Mouse (Mus musculus) lung, embryonic 15.5 days (tissue): ENCODE measurements at regions not wholly inside any gene's neighbourhood (a gene's known extent, or its start where the extent isn't known, plus 50 kb on each side); places are given as distances from the start of the nearest gene placed in this dataset.

Experiments
- ATAC-seq: fragments of 200-750 bp; cut with Nextera tagmentation; 2 replicates; pipeline ENCODE4 v1.8.0; 2017; ENCODE audit warnings: moderate number of reproducible peaks, borderline replicate concordance; ENCODE audit not compliant: low FRiP score, low TSS enrichment; ENCODE audit errors: extremely low read depth
- H3K27ac ChIP-seq: fragments of 300-500 bp; sonication (generic); 2 replicates; pipeline ENCODE4 v1.5.1; 2015; ENCODE audit warnings: moderate library complexity, mild to moderate bottlenecking, inconsistent platforms
- H3K27me3 ChIP-seq: fragments of 300-500 bp; sonication (generic); 2 replicates; pipeline ENCODE4 v1.6.1; 2015; ENCODE audit warnings: inconsistent platforms
- H3K36me3 ChIP-seq: fragments of 300-500 bp; sonication (generic); 2 replicates; pipeline ENCODE4 v1.6.1; 2015; ENCODE audit warnings: inconsistent platforms
- H3K4me1 ChIP-seq: fragments of 300-500 bp; sonication (generic); 2 replicates; pipeline ENCODE4 v1.6.1; 2015; ENCODE audit warnings: inconsistent platforms
- H3K4me2 ChIP-seq: fragments of 300-500 bp; sonication (generic); 2 replicates; pipeline ENCODE4 v1.6.1; 2015; ENCODE audit warnings: inconsistent platforms, mild to moderate bottlenecking, moderate library complexity
- H3K4me3 ChIP-seq: fragments of 300-500 bp; sonication (generic); 2 replicates; pipeline ENCODE4 v1.5.1; 2015; ENCODE audit warnings: mild to moderate bottlenecking, inconsistent platforms
- H3K9ac ChIP-seq: fragments of 300-500 bp; sonication (generic); 2 replicates; pipeline ENCODE4 v1.6.1; 2015; ENCODE audit warnings: inconsistent platforms
- H3K9me3 ChIP-seq: fragments of 300-500 bp; sonication (generic); 2 replicates; pipeline ENCODE4 v1.6.1; 2016; ENCODE audit warnings: inconsistent platforms
- WGBS: fragments of 180-500 bp; shearing (Covaris S2); methylation state at CpG from one replicate; pipeline ENCODE4 v1.1.7; 2015; 5-methylcytosine and 5-hydroxymethylcytosine counted together

GRCm38 (mm10) chr8:10835054-10835453, 173.2 kb downstream of the Irs2 start:
- H3K4me1 ChIP-seq: no peaks in the 10 kb centered on the region
- H3K9me3 ChIP-seq: no peaks in the 10 kb centered on the region
- WGBS: 77% methylated on average over 6 of the region's 6 CpGs
- no peak overlapping the region for H3K27ac ChIP-seq
- H3K36me3 ChIP-seq: no peaks in the 10 kb centered on the region
- H3K27me3 ChIP-seq: no peaks in the 10 kb centered on the region
- H3K9ac ChIP-seq: no peak overlapping the region
- H3K4me3 ChIP-seq: no peak overlapping the region
- ATAC-seq: no peak
- H3K4me2 ChIP-seq: no peak overlapping the region

DNA sequence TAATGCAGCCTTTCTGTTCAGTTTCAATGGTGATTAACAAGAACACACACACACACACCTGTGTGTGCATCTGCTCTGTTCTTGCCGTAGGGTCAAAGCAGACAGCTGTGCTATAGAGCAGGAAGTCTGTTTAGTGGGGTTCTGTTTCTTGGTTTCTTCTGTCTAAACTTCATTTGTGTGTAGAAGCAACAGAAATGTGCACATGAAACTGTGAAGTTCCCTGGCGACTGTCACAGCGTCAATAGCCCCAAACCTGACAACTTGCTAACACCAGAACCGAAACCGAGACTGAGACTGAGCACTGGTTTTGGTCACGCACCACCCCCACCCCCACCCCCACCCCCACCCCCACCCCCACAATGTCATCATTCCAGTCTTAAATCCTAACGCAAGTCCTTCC, 176.4 kb downstream of the Irs2 start:
- Histone ChIP-seq H3K9ac (no peak overlapping the region), H3K27ac (no peak overlapping the region), H3K9me3 (no peaks in the 10 kb centered on the region), H3K4me1 (no peaks in the 10 kb centered on the region), H3K27me3 (peaks cover 8% of the 10 kb centered on the region; the same call in 1 of the 2 replicates), H3K4me3 (no peak overlapping the region), H3K36me3 (no peaks in the 10 kb centered on the region), H3K4me2 (no peak overlapping the region)
- 75% methylated on average over 7 of the region's 7 CpGs for WGBS
- no peak for ATAC-seq

GRCm38 (mm10) chr8:10831277-10831676, 177.0 kb downstream of the Irs2 start:
- 78% methylated on average over 6 of the region's 6 CpGs for WGBS
- Histone ChIP-seq H3K9ac (no peak overlapping the region), H3K9me3 (no peaks in the 10 kb centered on the region), H3K36me3 (no peaks in the 10 kb centered on the region), H3K4me3 (no peak overlapping the region), H3K4me2 (no peak overlapping the region), H3K4me1 (no peaks in the 10 kb centered on the region), H3K27ac (no peak overlapping the region), H3K27me3 (peaks cover 8% of the 10 kb centered on the region; the same call in 1 of the 2 replicates)
- no peak for ATAC-seq

- Histone ChIP-seq H3K9ac (no peak overlapping the region), H3K27me3 (peaks cover 8% of the 10 kb centered on the region; the same call in 1 of the 2 replicates), H3K4me2 (no peak overlapping the region), H3K27ac (no peak overlapping the region), H3K36me3 (no peaks in the 10 kb centered on the region), H3K9me3 (no peaks in the 10 kb centered on the region), H3K4me1 (no peaks in the 10 kb centered on the region), H3K4me3 (no peak overlapping the region)
- 88% methylated on average over 10 of the region's 10 CpGs for whole genome bisulfite sequencing
- no peak for ATAC-seq
Observed at GRCm38 (mm10) chr8:10830835-10831234, 177.4 kb downstream of the Irs2 start.

DNA sequence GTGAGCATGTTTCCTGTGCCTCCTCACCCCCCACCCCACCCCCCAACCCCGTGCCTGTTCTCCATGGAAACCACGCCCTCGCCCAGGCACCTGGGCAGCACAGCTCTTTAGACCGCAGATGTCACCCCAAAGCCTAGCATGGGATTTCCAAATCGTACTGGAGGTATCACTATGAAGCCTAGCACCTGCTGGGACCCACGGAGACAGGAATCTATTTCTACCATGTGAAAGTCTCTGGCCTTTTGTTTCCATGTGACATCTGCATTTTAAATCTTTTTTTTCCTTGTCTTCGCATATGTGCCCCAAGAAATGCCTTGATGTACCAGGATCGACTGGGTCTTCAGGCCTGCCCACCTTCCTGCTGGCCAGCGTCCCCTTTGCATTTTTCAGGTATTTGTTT, 179.7 kb downstream of the Irs2 start:
- WGBS: 33% methylated on average over 9 of the region's 9 CpGs
- H3K4me2 ChIP-seq: no peak overlapping the region
- no peaks in the 10 kb centered on the region for H3K36me3 ChIP-seq
- H3K27ac ChIP-seq: no peak overlapping the region
- H3K4me1 ChIP-seq: no peaks in the 10 kb centered on the region
- peaks cover 8% of the 10 kb centered on the region; the same call in 1 of the 2 replicates for H3K27me3 ChIP-seq
- no peak overlapping the region for H3K9ac ChIP-seq
- ATAC-seq: no peak
- H3K4me3 ChIP-seq: no peak overlapping the region
- H3K9me3 ChIP-seq: no peaks in the 10 kb centered on the region

GRCm38 (mm10) chr8:10827560-10827959, 180.7 kb downstream of the Irs2 start:
- WGBS: 79% methylated on average over 6 of the region's 6 CpGs
- H3K4me1 ChIP-seq: no peaks in the 10 kb centered on the region
- no peak for ATAC-seq
- H3K27me3 ChIP-seq: peaks cover 8% of the 10 kb centered on the region; the same call in 1 of the 2 replicates
- H3K4me3 ChIP-seq: no peak overlapping the region
- no peak overlapping the region for H3K27ac ChIP-seq
- H3K9ac ChIP-seq: no peak overlapping the region
- H3K36me3 ChIP-seq: no peaks in the 10 kb centered on the region
- H3K4me2 ChIP-seq: no peak overlapping the region
- H3K9me3 ChIP-seq: no peaks in the 10 kb centered on the region

- no peaks in the 10 kb centered on the region for H3K9me3 ChIP-seq
- no peak overlapping the region for H3K4me2 ChIP-seq
- 41% methylated on average over 4 of the region's 4 CpGs for WGBS
- H3K27me3 ChIP-seq: peaks cover 8% of the 10 kb centered on the region; the same call in 1 of the 2 replicates
- no peak overlapping the region for H3K9ac ChIP-seq
- ATAC-seq: no peak
- H3K4me1 ChIP-seq: no peaks in the 10 kb centered on the region
- no peak overlapping the region for H3K27ac ChIP-seq
- no peak overlapping the region for H3K4me3 ChIP-seq
- H3K36me3 ChIP-seq: no peaks in the 10 kb centered on the region
Observed at GRCm38 (mm10) chr8:10825981-10826380, 182.3 kb downstream of the Irs2 start.

DNA sequence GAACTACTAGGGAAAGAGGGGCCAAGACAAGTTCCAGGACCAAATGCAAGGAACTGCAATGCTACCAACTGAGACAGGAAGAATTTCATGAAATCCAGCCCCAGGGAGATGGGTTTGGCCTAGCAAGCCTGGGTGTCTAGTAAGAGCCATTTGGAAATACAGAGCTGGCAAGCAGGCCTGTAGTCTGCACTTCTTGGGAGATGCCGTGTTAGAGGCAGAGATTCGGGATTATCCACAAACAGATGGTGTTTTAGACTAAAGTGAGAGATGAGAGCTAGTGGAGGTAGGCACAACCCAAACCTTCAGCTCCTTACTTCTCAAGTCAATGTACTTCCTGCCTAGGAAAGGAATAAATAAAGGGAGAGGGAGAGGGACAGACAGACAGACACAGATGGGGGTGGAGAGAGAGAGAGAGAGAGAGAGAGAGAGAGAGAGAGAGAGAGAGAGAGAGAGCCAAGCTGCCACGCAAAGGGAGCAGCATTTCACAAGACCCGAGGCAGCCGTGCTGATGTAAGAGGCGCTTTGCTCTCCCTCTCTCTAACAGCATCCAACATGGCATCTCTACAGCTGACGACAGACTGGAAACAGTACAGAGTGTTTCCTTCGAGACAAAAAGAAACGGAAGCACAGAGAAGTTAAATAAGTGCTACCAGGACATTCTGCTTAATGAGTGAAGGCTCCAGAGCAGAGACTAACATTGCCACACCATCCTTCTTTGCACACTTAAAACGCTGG, 182.9 kb downstream of the Irs2 start:
- 53% methylated on average over 10 of the region's 10 CpGs for WGBS
- H3K27me3 ChIP-seq: peaks cover 8% of the 10 kb centered on the region; the same call in 1 of the 2 replicates
- H3K4me3 ChIP-seq: no peak overlapping the region
- no peaks in the 10 kb centered on the region for H3K9me3 ChIP-seq
- H3K4me2 ChIP-seq: no peak overlapping the region
- H3K4me1 ChIP-seq: no peaks in the 10 kb centered on the region
- ATAC-seq: no peak
- H3K27ac ChIP-seq: no peak overlapping the region
- H3K36me3 ChIP-seq: no peaks in the 10 kb centered on the region
- H3K9ac ChIP-seq: no peak overlapping the region

DNA sequence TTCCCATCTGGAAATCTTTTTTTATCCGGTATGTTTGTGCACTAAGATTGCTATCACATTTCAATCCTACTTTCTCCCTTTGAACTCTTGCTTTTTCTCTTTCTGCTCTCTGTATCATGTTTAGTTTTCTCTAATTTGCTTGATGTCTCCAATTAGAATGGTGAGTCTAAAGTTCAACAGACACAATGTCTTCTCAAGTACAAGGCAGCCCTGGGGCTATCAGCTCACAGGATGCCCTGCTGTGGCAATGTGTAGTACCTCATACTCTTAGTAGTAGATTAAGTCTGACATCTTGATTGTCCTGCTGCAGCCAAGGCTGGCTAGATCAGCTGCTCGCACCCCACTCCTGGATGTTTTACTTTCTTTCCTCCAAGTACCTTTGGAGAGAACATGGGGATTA, 186.4 kb downstream of the Irs2 start:
- no peak overlapping the region for H3K27ac ChIP-seq
- no peaks in the 10 kb centered on the region for H3K27me3 ChIP-seq
- no peaks in the 10 kb centered on the region for H3K4me1 ChIP-seq
- no peak overlapping the region for H3K4me2 ChIP-seq
- ATAC-seq: no peak
- H3K36me3 ChIP-seq: no peaks in the 10 kb centered on the region
- H3K9ac ChIP-seq: no peak overlapping the region
- WGBS: 84% methylated on average over 2 of the region's 2 CpGs
- no peaks in the 10 kb centered on the region for H3K9me3 ChIP-seq
- H3K4me3 ChIP-seq: no peak overlapping the region

DNA sequence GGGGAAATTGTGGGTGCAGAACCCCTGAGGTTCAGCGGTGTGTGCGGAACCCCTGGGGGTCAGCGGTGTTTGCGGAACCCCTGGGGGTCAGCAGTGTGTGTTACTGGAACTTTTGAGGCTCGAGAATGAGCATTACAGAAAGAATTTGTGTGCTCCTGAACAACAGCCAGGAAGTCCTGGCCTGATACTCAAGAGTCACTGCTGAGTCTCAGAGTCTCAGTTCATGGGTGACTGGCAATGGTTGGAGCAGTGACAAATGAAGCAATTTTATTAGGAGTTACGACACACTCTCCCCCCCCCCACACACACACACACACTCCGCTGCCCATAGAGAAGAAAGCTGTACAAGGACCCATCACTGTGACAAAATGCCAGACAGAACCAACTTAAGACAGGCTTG, 193.8 kb downstream of the Irs2 start:
- H3K4me3 ChIP-seq: no peak overlapping the region
- H3K36me3 ChIP-seq: no peaks in the 10 kb centered on the region
- H3K27ac ChIP-seq: no peak overlapping the region
- H3K27me3 ChIP-seq: peaks cover 3% of the 10 kb centered on the region; the same call in 1 of the 2 replicates
- no peaks in the 10 kb centered on the region for H3K9me3 ChIP-seq
- ATAC-seq: no peak
- no peaks in the 10 kb centered on the region for H3K4me1 ChIP-seq
- H3K4me2 ChIP-seq: no peak overlapping the region
- no peak overlapping the region for H3K9ac ChIP-seq
- WGBS: 78% methylated on average over 7 of the region's 7 CpGs

DNA sequence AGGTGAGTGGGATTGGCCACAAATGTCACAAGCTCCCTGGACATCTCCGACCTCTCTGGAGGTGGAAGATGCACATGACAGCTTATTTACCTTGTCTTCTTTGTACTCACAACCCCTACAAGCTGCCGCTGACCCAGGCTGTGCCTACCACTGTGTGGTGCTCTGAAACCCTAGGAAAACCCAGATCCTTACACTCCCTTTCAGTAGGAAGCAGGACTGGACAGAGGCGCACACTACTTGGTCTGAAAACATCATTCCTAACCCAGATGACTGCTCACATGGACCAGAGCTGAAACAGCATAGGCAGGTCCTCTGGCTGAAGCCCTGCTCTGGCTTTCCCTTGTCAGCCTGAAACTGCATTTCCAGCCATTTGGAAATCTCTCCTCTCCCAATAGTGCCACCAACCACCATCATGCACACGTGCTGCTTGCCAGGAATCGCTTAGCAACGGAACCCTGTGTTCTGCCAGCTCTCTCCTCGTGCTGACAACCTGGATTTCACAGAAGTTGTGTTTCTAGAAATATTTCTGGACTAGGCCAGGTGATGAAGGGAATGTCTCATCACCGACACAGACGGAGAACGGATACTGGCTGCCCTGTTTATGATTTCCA, 196.1 kb downstream of the Irs2 start:
- Histone ChIP-seq H3K4me2 (no peak overlapping the region), H3K27me3 (peaks cover 3% of the 10 kb centered on the region; the same call in 1 of the 2 replicates), H3K27ac (no peak overlapping the region), H3K4me3 (no peak overlapping the region), H3K9ac (no peak overlapping the region), H3K9me3 (no peaks in the 10 kb centered on the region), H3K36me3 (no peaks in the 10 kb centered on the region), H3K4me1 (no peaks in the 10 kb centered on the region)
- WGBS: 60% methylated on average over 10 of the region's 10 CpGs
- no peak for ATAC-seq

GRCm38 (mm10) chr8:10807040-10807439, 201.2 kb downstream of the Irs2 start:
- no peak for ATAC-seq
- 91% methylated on average over 5 of the region's 5 CpGs for WGBS

More at GRCm38 (mm10) chr8:10807040-10807439, 201.2 kb downstream of the Irs2 start:
- H3K4me3 ChIP-seq: no peak overlapping the region
- H3K36me3 ChIP-seq: no peaks in the 10 kb centered on the region
- H3K4me2 ChIP-seq: no peak overlapping the region
- no peak overlapping the region for H3K27ac ChIP-seq
- no peak overlapping the region for H3K9ac ChIP-seq
- H3K4me1 ChIP-seq: no peaks in the 10 kb centered on the region
- no peaks in the 10 kb centered on the region for H3K9me3 ChIP-seq
- peaks cover 3% of the 10 kb centered on the region; the same call in 1 of the 2 replicates for H3K27me3 ChIP-seq
